Mouse (Mus musculus): ENCODE measurements around the gene Plcb1.
"Not testable (repeated sequence)": the region's sequence is repeated elsewhere in the genome, so short reads cannot be mapped to it uniquely, and the experiment has no call there.

Plcb1 gene

GRCm38 (mm10) chr2:134976796-134977330 is 191.0 kb downstream of the Plcb1 start:
- no peak for DNase-seq

GRCm38 (mm10) chr2:134977641-134978040 is 191.8 kb downstream of the Plcb1 start:
- peak; percentile 41 for DNase-seq

GRCm38 (mm10) chr2:134981394-134981793 is 195.5 kb downstream of the Plcb1 start:
- DNase-seq, result peak; percentile 23

- DNase-seq, result no peak
Measured at GRCm38 (mm10) chr2:134984884-134985283, 199.0 kb downstream of the Plcb1 start.

- no peak for DNase-seq
Measured at GRCm38 (mm10) chr2:134987978-134988377, 202.1 kb downstream of the Plcb1 start.

GRCm38 (mm10) chr2:134989650-134990292 is 203.9 kb downstream of the Plcb1 start:
- no peak for DNase-seq

GRCm38 (mm10) chr2:135007134-135007533 is 221.3 kb downstream of the Plcb1 start:
- DNase-seq, result peak; percentile 34

GRCm38 (mm10) chr2:135007885-135008284 is 222.0 kb downstream of the Plcb1 start:
- DNase-seq, result not testable (repeated sequence)

- DNase-seq, result no peak
Measured at GRCm38 (mm10) chr2:135010371-135010770, 224.5 kb downstream of the Plcb1 start.

GRCm38 (mm10) chr2:135015501-135015900 is 229.6 kb downstream of the Plcb1 start:
- no peak for DNase-seq

- DNase-seq, result no peak
Measured at GRCm38 (mm10) chr2:135018275-135018674, 232.4 kb downstream of the Plcb1 start.

- no peak for DNase-seq
Measured at GRCm38 (mm10) chr2:135018708-135019107, 232.8 kb downstream of the Plcb1 start.

- DNase-seq, result no peak
Measured at GRCm38 (mm10) chr2:135019588-135019987, 233.7 kb downstream of the Plcb1 start.

- no peak for DNase-seq
Measured at GRCm38 (mm10) chr2:135029288-135029687, 243.4 kb downstream of the Plcb1 start.

- DNase-seq, result no peak
Measured at GRCm38 (mm10) chr2:135029700-135030099, 243.8 kb downstream of the Plcb1 start.

GRCm38 (mm10) chr2:135035640-135036260 is 249.9 kb downstream of the Plcb1 start:
- DNase-seq, result peak; percentile 35

- no peak for DNase-seq
Measured at GRCm38 (mm10) chr2:135048791-135049190, 262.9 kb downstream of the Plcb1 start.

GRCm38 (mm10) chr2:135049283-135049682 is 263.4 kb downstream of the Plcb1 start:
- DNase-seq, result no peak

GRCm38 (mm10) chr2:135051540-135052288 is 265.8 kb downstream of the Plcb1 start:
- no peak for DNase-seq

GRCm38 (mm10) chr2:135053391-135053790 is 267.5 kb downstream of the Plcb1 start:
- DNase-seq, result no peak

GRCm38 (mm10) chr2:135067419-135067818 is 281.6 kb downstream of the Plcb1 start:
- DNase-seq, result no peak

GRCm38 (mm10) chr2:135071349-135071748 is 285.5 kb downstream of the Plcb1 start:
- DNase-seq, result no peak

- DNase-seq, result no peak
Measured at GRCm38 (mm10) chr2:135072503-135072902, 286.6 kb downstream of the Plcb1 start.

GRCm38 (mm10) chr2:135073014-135073413 is 287.1 kb downstream of the Plcb1 start:
- no peak for DNase-seq

All from lung, postnatal 36 days (tissue).